Mouse (Mus musculus): ENCODE measurements around the gene Zfp90.
"Not testable (repeated sequence)": the region's sequence is repeated elsewhere in the genome, so short reads cannot be mapped to it uniquely, and the experiment has no call there.

Gene Zfp90

GRCm38 (mm10) chr8:106415182-106415971 is at the start of gene Zfp90:
Zfp90 (plus strand) TSS chr8:106415327.
- peak; percentile 8 for DNase-seq (ENCODE audit: low read depth, low spot score)

GRCm38 (mm10) chr8:106368501-106368900 is 46.6 kb upstream of the Zfp90 start:
- no peak for DNase-seq (ENCODE audit: low read depth, low spot score)

GRCm38 (mm10) chr8:106369069-106369468 is 46.1 kb upstream of the Zfp90 start:
- no peak for DNase-seq (ENCODE audit: low read depth, low spot score)

DNA sequence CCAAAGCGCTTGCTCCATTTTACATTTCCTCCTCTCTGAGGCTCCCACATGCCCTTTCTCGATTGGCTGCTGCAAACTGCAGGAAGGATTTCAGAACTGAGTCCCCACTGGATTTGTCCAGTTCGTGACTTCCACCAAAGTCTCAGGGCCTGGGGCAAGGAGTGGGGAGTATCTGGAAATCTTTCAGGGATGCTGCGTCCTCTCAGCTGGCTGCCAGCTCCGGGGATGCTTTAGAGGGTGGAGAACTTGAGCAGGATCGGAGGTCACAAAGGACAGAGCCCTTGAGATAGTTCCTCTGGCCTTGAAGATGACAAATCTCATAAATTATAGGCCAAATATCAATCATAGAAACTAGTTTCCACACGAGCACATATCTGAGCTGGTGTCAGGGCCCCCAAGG is 39.2 kb upstream of the Zfp90 start:
- DNase-seq (ENCODE audit: low read depth, low spot score): no peak

- DNase-seq (ENCODE audit: low read depth, low spot score): no peak
These were observed 38.3 kb upstream of the Zfp90 start for GRCm38 (mm10) chr8:106376862-106377261.

DNA sequence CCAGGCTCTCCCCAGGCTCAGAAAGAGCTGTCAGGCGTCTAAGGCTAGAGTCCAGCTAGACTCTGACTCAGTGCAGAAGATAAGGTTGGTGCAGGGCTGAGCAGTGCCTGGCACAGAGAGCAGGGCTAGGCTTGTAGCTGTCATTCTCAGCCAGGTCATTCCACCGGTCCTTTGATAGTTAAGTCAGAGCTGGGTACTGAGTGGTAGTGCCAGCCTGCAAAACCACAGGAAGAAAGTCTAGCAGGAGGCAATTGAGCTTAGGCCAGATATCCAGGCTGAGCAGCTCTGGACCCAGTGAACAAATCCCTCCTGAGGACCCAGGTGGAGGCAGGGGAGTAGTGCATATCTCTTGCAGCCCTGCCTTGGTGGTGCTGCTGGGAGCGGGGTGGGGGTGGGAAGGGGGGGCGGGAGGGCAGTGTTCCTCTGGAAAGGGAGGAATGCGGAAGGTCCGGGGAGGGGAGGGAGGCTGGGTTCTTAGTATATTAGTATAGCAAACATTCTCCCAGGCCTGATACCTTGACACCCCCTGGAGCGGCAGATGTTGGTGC is 36.6 kb upstream of the Zfp90 start:
- DNase-seq (ENCODE audit: low read depth, low spot score): no peak

DNA sequence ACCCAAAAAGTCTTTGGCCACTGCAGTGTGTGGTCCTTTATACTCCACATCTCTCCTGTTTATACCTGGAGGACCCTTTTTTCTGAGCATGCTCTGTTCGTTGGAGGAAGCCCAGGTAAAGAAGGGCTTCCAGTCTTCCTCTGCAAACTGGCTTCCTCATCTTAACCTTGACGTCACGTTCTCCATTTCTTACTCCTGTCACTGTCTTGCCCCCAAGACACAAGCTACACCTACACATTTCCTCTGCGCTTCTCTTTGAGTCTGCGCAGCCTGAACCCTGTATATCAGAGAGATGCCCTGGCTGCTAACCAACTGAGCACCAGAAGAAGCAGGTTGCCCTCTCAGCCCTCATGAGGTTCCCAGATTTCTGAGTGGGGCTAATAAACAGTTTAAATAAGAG is 35.8 kb upstream of the Zfp90 start:
- DNase-seq (ENCODE audit: low read depth, low spot score): no peak

DNA sequence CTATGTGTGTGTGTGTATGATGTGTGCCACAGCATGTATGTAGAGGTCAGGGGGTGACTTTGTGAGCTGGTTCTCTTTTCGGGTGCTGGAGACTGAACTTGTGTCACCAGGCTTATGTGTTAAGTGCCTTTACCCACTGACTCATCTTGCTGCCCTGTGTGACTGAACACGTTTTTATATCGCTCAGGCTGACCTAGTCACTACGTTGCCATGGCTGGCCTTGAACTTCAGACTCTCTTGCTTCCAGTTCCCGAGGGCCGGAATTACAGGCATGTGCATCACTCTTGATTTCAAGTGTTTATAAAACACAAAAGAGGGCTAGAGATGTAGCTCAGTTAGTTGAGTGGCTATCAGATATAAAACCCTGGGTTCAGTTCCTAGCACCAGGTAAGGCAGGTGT is 34.1 kb upstream of the Zfp90 start:
- DNase-seq (ENCODE audit: low read depth, low spot score): no peak

- no peak for DNase-seq (ENCODE audit: low read depth, low spot score)
These were observed 27.2 kb upstream of the Zfp90 start for GRCm38 (mm10) chr8:106387801-106388415.

DNA sequence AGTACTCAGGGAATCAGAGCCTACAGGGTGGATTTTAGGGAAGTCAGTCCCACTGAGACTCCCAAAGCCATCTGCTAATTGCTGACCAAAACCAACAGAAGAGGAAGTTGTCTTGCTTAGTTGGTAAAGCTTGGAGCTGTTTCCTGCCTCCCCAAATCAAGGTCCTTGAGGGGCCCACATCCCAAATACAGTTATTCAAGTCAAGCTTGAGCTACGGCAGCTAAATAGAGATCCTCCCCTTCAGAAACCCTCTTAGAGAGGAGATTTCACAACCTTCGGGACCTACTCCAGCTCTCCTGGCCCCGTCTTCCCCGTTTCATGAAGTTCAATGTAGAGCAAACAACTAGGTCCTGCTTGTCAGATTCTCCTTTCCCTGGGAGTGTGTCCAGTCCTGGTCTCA is 20.6 kb upstream of the Zfp90 start:
- no peak for DNase-seq (ENCODE audit: low read depth, low spot score)

DNA sequence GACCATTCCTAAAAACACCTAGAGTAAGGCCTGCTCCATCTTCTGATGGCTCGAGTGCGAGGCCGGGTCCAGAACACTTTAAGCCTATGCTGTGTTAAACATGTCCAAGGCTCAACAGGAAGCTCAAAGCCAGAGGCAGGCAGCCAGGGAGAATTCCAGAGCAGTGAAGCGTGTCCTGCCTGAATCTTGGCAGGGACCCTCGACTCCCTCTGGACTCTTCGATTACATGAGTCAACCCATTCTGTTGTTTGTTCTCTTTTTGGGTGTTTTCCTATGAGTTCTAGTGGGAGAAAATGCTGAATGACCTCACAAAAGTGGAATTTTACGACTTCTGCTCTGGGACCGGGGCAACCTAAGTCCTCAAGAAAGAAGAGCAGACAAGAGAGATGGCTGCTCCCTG is 15.4 kb upstream of the Zfp90 start:
- no peak for DNase-seq (ENCODE audit: low read depth, low spot score)

- no peak for DNase-seq (ENCODE audit: low read depth, low spot score)
These were observed 14.9 kb upstream of the Zfp90 start for GRCm38 (mm10) chr8:106400181-106400580.

DNA sequence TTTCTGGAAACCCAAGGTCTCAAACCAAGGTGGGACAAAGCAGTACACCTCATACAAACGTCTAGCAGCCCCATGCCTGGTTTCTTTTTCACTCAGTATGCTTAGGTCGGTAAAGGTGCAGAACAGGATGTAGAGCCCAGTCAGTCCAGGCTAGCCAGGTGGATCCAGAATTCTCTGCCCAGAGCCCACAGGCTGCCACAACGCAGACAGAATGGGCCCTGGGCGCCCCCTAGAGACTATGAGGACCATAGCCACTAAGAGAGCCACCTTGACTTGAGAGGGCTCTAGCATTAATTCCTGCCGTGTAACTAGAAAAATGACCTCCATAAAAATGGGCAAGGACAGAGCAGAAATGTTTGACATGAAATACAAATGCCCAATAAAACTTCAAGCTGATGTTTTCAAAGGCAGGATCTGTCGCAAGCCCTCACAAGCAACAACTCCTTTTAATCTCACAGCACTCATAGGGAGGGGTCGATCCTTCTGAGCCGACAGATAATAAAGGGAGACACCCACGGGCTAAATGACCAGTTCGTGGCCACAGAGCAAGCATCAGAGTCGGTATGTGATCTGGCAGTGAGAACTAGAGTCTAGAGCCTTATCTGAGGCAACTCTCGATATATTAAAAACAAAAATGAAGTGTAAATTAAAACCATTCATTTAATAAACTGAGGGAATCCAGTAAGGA is 11.7 kb upstream of the Zfp90 start:
- no peak for DNase-seq (ENCODE audit: low read depth, low spot score)

- no peak for DNase-seq (ENCODE audit: low read depth, low spot score)
These were observed 10.3 kb upstream of the Zfp90 start for GRCm38 (mm10) chr8:106404825-106405224.

DNA sequence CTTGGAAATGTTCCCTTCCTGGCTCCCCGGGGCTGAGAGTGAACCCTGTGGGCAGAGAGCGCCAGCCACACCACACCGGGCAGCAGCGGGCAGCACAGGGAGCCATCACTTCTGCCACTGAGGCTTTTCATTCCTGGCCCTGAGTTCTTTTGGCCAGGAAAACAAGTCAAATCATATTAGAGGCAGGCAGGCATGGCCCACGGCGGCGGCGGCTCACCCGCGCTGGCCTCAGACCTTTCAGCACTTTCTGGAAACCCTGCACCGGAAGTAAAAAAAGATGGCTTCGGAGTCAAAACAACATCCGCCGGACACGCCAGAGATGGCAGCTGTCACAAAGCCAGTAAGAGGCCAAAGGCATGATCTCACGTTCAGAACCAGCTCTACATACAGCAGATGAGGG is 9.3 kb upstream of the Zfp90 start:
- DNase-seq (ENCODE audit: low read depth, low spot score): no peak

DNA sequence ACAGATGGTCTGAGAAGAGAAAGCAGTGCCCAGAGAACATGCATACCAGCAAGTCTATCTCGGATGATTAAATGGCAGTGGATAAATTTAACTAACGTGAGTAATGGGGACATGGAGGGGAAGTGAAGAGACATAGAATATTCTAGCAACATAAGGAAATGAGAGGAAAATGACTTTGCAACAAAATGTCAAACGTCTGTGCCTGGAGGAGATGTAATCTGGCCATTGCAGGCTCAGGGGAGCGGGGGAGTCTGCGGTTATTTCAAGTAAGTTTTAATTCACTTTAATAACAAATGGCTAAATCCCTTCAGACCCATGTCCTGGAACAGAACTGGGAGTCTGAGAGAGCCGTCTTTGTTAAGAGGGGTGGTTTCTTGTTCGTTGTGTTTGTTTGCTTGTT is 5.1 kb upstream of the Zfp90 start:
- no peak for DNase-seq (ENCODE audit: low read depth, low spot score)

DNA sequence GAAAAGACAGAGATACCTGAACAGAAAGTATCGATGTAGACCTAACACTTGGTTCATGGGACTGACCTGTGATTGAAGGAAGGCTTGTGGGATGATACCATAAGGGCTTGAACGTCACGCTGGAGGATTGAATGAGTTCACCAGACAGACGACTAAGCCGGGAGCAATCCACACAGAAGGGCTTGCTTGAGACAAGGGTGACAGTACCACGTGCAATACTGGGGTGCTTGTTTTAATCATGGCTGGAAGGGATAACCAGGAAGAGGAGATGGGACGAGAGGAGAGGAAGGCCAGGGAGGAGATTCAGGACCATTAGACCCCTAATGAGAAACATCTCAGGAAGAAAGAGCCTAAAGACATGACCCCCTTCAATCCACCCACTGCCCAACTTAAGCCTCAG is 4.6 kb upstream of the Zfp90 start:
- no peak for DNase-seq (ENCODE audit: low read depth, low spot score)

DNA sequence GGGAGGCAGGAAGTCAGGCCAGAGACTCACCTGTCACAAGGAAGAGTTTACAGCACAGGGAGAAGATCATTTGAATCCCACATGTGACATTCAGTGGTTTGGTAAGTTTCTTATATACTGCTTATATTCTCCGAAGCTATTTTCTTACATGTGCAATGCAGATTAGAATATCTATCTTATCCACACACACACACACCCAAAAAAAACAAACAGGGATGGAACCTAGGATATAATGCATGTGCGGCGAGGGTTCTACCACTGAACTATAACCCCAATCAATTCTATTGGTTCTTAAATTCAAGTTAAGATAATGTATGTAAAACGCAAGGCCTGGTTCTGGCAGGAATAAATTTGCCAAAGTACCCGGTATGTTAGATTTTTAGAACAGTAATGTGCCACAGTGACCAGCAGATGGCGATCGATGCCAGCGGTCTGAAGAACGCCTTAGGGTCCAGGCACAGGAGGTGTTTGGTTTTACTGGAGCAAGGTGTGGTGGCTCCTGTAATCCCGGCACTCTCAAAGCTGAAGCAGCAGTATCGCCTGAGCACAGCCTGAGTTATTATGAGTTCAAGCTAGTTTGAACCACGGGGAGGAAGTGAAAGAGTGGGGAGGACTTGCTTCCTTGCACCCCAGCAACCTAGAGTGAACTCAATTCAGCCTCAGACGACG is 3.2 kb upstream of the Zfp90 start:
- peak; percentile 16 for DNase-seq (ENCODE audit: low read depth, low spot score)

DNA sequence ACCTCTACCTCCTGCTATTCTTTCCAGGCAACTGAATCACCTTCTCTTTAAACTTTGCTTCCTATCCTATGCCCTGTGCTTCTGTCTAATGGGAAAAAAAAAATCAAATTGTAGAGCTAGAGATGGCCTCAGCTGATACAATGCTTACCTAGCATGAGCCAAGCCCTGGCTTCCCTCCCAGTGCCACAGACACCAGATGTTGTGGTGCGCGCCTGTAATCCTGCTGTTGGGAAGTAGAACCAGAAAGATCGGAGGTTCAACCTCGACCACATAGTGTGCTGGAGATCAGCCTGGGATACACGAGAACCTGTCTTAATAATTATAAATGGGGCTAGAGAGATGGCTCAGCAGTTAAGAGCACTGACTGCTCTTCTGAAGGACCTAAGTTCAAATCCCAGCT is 2.6 kb downstream of the Zfp90 start:
- DNase-seq (ENCODE audit: low read depth, low spot score): no peak

DNA sequence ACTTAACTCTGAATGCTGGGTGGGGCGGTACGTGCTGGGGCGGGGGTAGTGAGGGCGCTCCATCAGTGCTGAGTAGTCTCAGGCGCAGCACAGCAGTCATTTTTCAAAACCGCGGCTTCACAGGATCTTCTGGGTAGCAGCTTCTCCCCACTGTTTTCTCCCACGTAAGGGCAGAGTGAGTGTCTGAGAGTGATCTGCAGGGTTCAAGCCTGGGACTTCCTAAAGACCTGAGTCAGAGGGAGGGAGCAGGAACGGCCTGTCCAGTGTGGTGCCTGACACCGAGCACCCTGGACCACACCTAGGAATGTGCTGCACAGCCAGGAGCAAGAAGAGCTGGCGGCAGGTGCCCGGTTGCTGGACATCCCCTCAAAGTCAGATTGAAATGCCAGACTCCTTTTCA is 16.0 kb downstream of the Zfp90 start:
- DNase-seq (ENCODE audit: low read depth, low spot score): no peak

GRCm38 (mm10) chr8:106431952-106432351 is 16.8 kb downstream of the Zfp90 start:
- DNase-seq (ENCODE audit: low read depth, low spot score): not testable (repeated sequence)

- peak; percentile 34 for DNase-seq (ENCODE audit: low read depth, low spot score)
These were observed 17.9 kb downstream of the Zfp90 start for GRCm38 (mm10) chr8:106432954-106433570.

Data from c-Kit-negative CD71-positive TER-119-positive erythroid progenitor cells, embryonic 14.5 days (primary cell).